Mouse (Mus musculus) erythroblast, embryonic 14.5 days (primary cell): Measurements from ENCODE around the gene Zdhhc16.

Experiments used
- GATA1 ChIP-seq: IDR thresholded peaks from 2 replicates; pipeline ENCODE4 v1.6.1; 2012; ENCODE audit warnings: low read length, inconsistent platforms, mixed read lengths
- TAL1 ChIP-seq: IDR thresholded peaks from 3 replicates; pipeline ENCODE4 v1.6.1; 2012; ENCODE audit warnings: low read length, inconsistent platforms, mixed read lengths

GRCm38 (mm10) chr19:41894959-41895358 is 38.3 kb upstream of the Zdhhc16 start:
- no peak for TF ChIP-seq GATA1
- no peak for TF ChIP-seq TAL1
